Comparison of ENCODE assay signal across 22 mouse cellular contexts in the genomic region with DNA sequence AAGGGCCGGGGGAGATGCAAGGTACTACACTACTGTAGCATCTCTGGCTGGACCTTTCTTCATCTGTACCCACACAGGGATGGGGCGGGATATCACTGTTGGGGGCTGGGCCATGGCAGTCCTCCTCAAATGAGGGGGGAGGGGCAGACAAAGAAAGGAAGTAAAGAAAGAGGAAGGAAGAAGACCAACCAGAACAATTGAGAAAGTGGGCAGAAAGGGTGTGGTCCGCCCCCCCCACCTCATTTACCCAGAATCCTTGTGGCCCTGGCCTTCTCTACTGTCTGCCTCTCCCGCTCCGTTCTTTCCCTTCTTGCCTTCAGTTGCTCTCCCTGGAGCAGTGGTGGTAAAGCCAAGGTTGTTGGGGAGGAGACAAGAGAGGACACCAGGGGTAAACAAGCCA. TPM values are rescaled to one million over a fixed set of nuclear protein-coding genes. Genes with fewer than 3 reads are reported as not detected.
DNase-seq lines count a peak whose midpoint lies in the region; ATAC-seq and TF ChIP-seq lines count a peak whose summit lies in the region.
"Had no signal": no experiment of that assay in that cellular context is flagged by ENCODE, and none has a peak within 500 bp of the region (broad histone marks: within the 10 kb centered on the region; RNA-seq: fewer than 3 reads in every experiment).

No protein-coding gene starts in this region.

- H3K4me1 ChIP-seq in lung, postnatal 0 days (ENCODE audit: insufficient read depth, low read depth, low read length), result peaks cover 19% of the 10 kb centered on the region
- peaks cover 19 to 47% of the 10 kb centered on the region in 2 experiments for H3K4me1 ChIP-seq in CH12.LX (ENCODE audit: control insufficient read depth in 1 of 2, insufficient read depth in 2 of 2)
- peaks cover 57% of the 10 kb centered on the region for H3K4me1 ChIP-seq in bone marrow macrophage, adult 2 months (ENCODE audit: control insufficient read depth, insufficient read depth, low read length)
- H3K4me1 ChIP-seq in hindbrain, embryonic 13.5 days (replicated peaks), result peaks cover 57% of the 10 kb centered on the region

- TF ChIP-seq POLR2A in CH12.LX (IDR thresholded peaks at IDR 0.05; ENCODE audit: low read depth, low read length), result no peak
- no peak for TF ChIP-seq POLR2A in bone marrow macrophage, adult 2 months (IDR thresholded peaks at IDR 0.05; ENCODE audit: borderline replicate concordance, low read depth, low read length)

- H3K4me3 ChIP-seq in lung, postnatal 0 days (ENCODE audit: low read depth, low read length), result no peak overlapping the region
- H3K4me3 ChIP-seq in CH12.LX (replicated peaks in 1 of 3; ENCODE audit: low read depth in 2 of 3, low read length in 2 of 3, poor library complexity in 1 of 3), result no peak overlapping the region
- no peak overlapping the region for H3K4me3 ChIP-seq in bone marrow macrophage, adult 2 months (ENCODE audit: insufficient read depth, low read length)
- no peak overlapping the region for H3K4me3 ChIP-seq in hindbrain, embryonic 13.5 days
- H3K4me3 ChIP-seq: embryonic facial prominence, embryonic 12.5 days; kidney, embryonic 15.5 days; layer of hippocampus, adult 2 months; limb, embryonic 15.5 days; neural tube, embryonic 15.5 days had no signal

- H3K27ac ChIP-seq in lung, postnatal 0 days (ENCODE audit: low read length), result no peak overlapping the region
- H3K27ac ChIP-seq in CH12.LX (ENCODE audit: insufficient read depth, low read depth), result no peak overlapping the region
- H3K27ac ChIP-seq in bone marrow macrophage, adult 2 months (ENCODE audit: insufficient read depth, low read depth, low read length), result peak overlapping the region; percentile 36; the same call in 1 of the 2 replicates
- no peak overlapping the region for H3K27ac ChIP-seq in hindbrain, embryonic 13.5 days
- H3K27ac ChIP-seq: embryonic facial prominence, embryonic 12.5 days; kidney, embryonic 15.5 days; layer of hippocampus, adult 2 months; limb, embryonic 15.5 days; neural tube, embryonic 15.5 days had no signal

- TF ChIP-seq CTCF in lung, postnatal 0 days (IDR thresholded peaks at IDR 0.05), result no peak
- no peak for TF ChIP-seq CTCF in CH12.LX (conservative IDR thresholded peaks at IDR 0.05 in 1 of 2, IDR thresholded peaks at IDR 0.05 in 1 of 2; ENCODE audit: low read depth in 2 of 2, low read length in 2 of 2)
- TF ChIP-seq CTCF in bone marrow macrophage, adult 2 months (IDR thresholded peaks at IDR 0.05; ENCODE audit: low read depth, low read length), result no peak

- H3K9me3 ChIP-seq in lung, postnatal 0 days (ENCODE audit: low read length), result no peaks in the 10 kb centered on the region
- H3K9me3 ChIP-seq in CH12.LX (replicated peaks; ENCODE audit: low read length), result no peaks in the 10 kb centered on the region
- H3K9me3 ChIP-seq in hindbrain, embryonic 13.5 days, result no peaks in the 10 kb centered on the region
- H3K9me3 ChIP-seq: embryonic facial prominence, embryonic 12.5 days; kidney, embryonic 15.5 days; limb, embryonic 15.5 days; neural tube, embryonic 15.5 days had no signal

- H3K36me3 ChIP-seq in lung, postnatal 0 days (ENCODE audit: insufficient read depth, low read length), result no peaks in the 10 kb centered on the region
- H3K36me3 ChIP-seq in CH12.LX (replicated peaks in 1 of 2; ENCODE audit: control insufficient read depth in 1 of 2, insufficient read depth in 1 of 2, low read length in 1 of 2), result peaks cover 4 to 77% of the 10 kb centered on the region in 2 experiments
- no peaks in the 10 kb centered on the region for H3K36me3 ChIP-seq in hindbrain, embryonic 13.5 days
- H3K36me3 ChIP-seq: embryonic facial prominence, embryonic 12.5 days; kidney, embryonic 15.5 days; neural tube, embryonic 15.5 days had no signal

- no peak overlapping the region for H3K9ac ChIP-seq in lung, postnatal 0 days (replicated peaks; ENCODE audit: low read depth)
- no peak overlapping the region for H3K9ac ChIP-seq in CH12.LX (ENCODE audit: insufficient read depth, low read depth)
- no peak overlapping the region for H3K9ac ChIP-seq in hindbrain, embryonic 13.5 days
- H3K9ac ChIP-seq: embryonic facial prominence, embryonic 12.5 days; kidney, embryonic 15.5 days; limb, embryonic 15.5 days; neural tube, embryonic 15.5 days had no signal

- peak; percentile 35 for DNase-seq in lung, postnatal 0 days (ENCODE audit: low spot score)
- DNase-seq in lung, adult 18-20 months, result no peak
- peak; percentile 35 for DNase-seq in CH12.LX (ENCODE audit: extremely low read depth)
- no peak for DNase-seq in left cerebral cortex, adult 8-10 months (ENCODE audit: low spot score in 2 of 2)
- DNase-seq: adrenal gland, postnatal 36 days; cerebellum, postnatal 36 days; gastrocnemius, postnatal 14 days; heart, postnatal 4 days; lung, postnatal 10 days; right cerebral cortex, adult 18-20 months; thymus, adult 18-20 months had no signal

- no peak for ATAC-seq in lung, postnatal 0 days
- ATAC-seq in megakaryocyte progenitor cell, adult 5-6 weeks (replicated peaks; ENCODE audit: poor library complexity), result peak; percentile 60
- ATAC-seq in hindbrain, embryonic 13.5 days (ENCODE audit: low FRiP score), result no peak
- ATAC-seq: activated CD4-positive, CD25-positive, alpha-beta regulatory T cell, adult 4 months had no signal

- 76% methylated on average over 5 of the region's 5 CpGs for WGBS in lung, postnatal 0 days
- WGBS in hindbrain, embryonic 13.5 days, result 91% methylated on average over 5 of the region's 5 CpGs

- H3K4me2 ChIP-seq in lung, postnatal 0 days (replicated peaks; ENCODE audit: low read depth, low read length), result no peak overlapping the region
- H3K4me2 ChIP-seq in CH12.LX (ENCODE audit: insufficient read depth, low read depth, poor library complexity, severe bottlenecking), result no peak overlapping the region
- H3K4me2 ChIP-seq in hindbrain, embryonic 13.5 days, result no peak overlapping the region
- H3K4me2 ChIP-seq: embryonic facial prominence, embryonic 12.5 days; heart, embryonic 11.5 days; kidney, embryonic 15.5 days; limb, embryonic 15.5 days; neural tube, embryonic 15.5 days had no signal

- dilution Hi-C loops in CH12.LX (cut with MboI; ENCODE audit: extremely low pct_ligation_motif_present, extremely low pct_unique_long_range_greater_than_20kb, low sequenced_read_pairs), result no loop called here

- H3K79me2 ChIP-seq in CH12.LX (replicated peaks; ENCODE audit: control insufficient read depth, extremely low read depth, insufficient read depth, poor library complexity, severe bottlenecking), result peaks cover 10% of the 10 kb centered on the region

- in situ Hi-C loops in CH12.LX (cut with MboI; ENCODE audit: low pct_ligation_motif_present, low pct_unique_long_range_greater_than_20kb, low sequenced_read_pairs), result no loop called here

- no peak for TF ChIP-seq RAD21 in CH12.LX (IDR thresholded peaks at IDR 0.05; ENCODE audit: low read depth, low read length)

- H3K27me3 ChIP-seq in lung, postnatal 0 days (replicated peaks; ENCODE audit: insufficient read depth, low read length), result no peaks in the 10 kb centered on the region
- H3K27me3 ChIP-seq in CH12.LX (replicated peaks), result no peaks in the 10 kb centered on the region
- no peaks in the 10 kb centered on the region for H3K27me3 ChIP-seq in hindbrain, embryonic 13.5 days
- H3K27me3 ChIP-seq: embryonic facial prominence, embryonic 12.5 days; kidney, embryonic 15.5 days; limb, embryonic 15.5 days; neural tube, embryonic 15.5 days had no signal

- no peak for TF ChIP-seq EP300 in lung, postnatal 0 days (IDR thresholded peaks at IDR 0.05)
- TF ChIP-seq EP300 in CH12.LX (IDR thresholded peaks at IDR 0.05; ENCODE audit: low read length), result no peak

RNA-seq across cellular contexts. Expression of gene Cfap43, which starts 13.5 kb away (rescaled TPM):
- polyA plus RNA-seq in lung, postnatal 0 days (2015; fragmentation: Nextera tagmentation; extraction: Ambion mirVana), result 4.9 and 6.3 TPM in 2 replicates
- 2.9 and 3.2 TPM in 2 replicates for total RNA-seq in CH12.LX (2012; rRNA removed)
- total RNA-seq in CH12.LX (2014; rRNA removed), result 11.7 and 15.2 TPM in 2 replicates
- polyA plus RNA-seq in CH12.LX (2012; ENCODE audit: insufficient read length, low read depth), result 12.7 and 15.5 TPM in 2 replicates
- 0.25 TPM in 1 of 2 replicates, not detected in the other for polyA plus RNA-seq in bone marrow macrophage, adult 2 months (2012; ENCODE audit: insufficient read depth, insufficient read length, missing spikeins)
- not detected in 2 replicates for total RNA-seq in megakaryocyte progenitor cell, adult 5-6 weeks (2015)
- total RNA-seq in megakaryocyte progenitor cell, adult 5-6 weeks (2017), result not detected in 2 replicates
- 1.6 and 2.2 TPM in 2 replicates for polyA plus RNA-seq in hindbrain, embryonic 13.5 days (2015; fragmentation: Nextera tagmentation; extraction: Ambion mirVana)
- total RNA-seq in left cerebral cortex, adult 8-10 months (2022), result 1 to 10 TPM in 2 of 4 experiments, under 1 TPM in 2; 0.46 to 1.2 (median 0.99) TPM
- total RNA-seq: adrenal gland, postnatal 36 days; gastrocnemius, postnatal 14 days; heart, postnatal 4 days had no signal
- polyA plus RNA-seq: heart, embryonic 11.5 days had no signal

RNA-seq across cellular contexts. Expression of gene Itprip, which starts 13.5 kb away (rescaled TPM):
- 15.6 and 15.9 TPM in 2 replicates for polyA plus RNA-seq in lung, postnatal 0 days (2015; fragmentation: Nextera tagmentation; extraction: Ambion mirVana)
- total RNA-seq in CH12.LX (2012; rRNA removed), result 9.5 and 9.6 TPM in 2 replicates
- total RNA-seq in CH12.LX (2014; rRNA removed), result 10.9 and 11.8 TPM in 2 replicates
- 8.7 and 9.9 TPM in 2 replicates for polyA plus RNA-seq in CH12.LX (2012; ENCODE audit: insufficient read length, low read depth)
- 7.9 and 8.3 TPM in 2 replicates for polyA plus RNA-seq in bone marrow macrophage, adult 2 months (2012; ENCODE audit: insufficient read depth, insufficient read length, missing spikeins)
- total RNA-seq in megakaryocyte progenitor cell, adult 5-6 weeks (2015), result 10.2 and 13.1 TPM in 2 replicates
- 12.1 and 18.3 TPM in 2 replicates for total RNA-seq in megakaryocyte progenitor cell, adult 5-6 weeks (2017)
- polyA plus RNA-seq in hindbrain, embryonic 13.5 days (2015; fragmentation: Nextera tagmentation; extraction: Ambion mirVana), result 6.9 and 7.8 TPM in 2 replicates
- total RNA-seq in left cerebral cortex, adult 8-10 months (2022), result 1 to 10 TPM in 2 of 4 experiments, under 1 TPM in 2; 0.74 to 1.7 (median 1.2) TPM

RNA-seq across cellular contexts. Expression of gene Cfap58, which starts 31.9 kb away (rescaled TPM):
- 2.0 and 2.6 TPM in 2 replicates for polyA plus RNA-seq in lung, postnatal 0 days (2015; fragmentation: Nextera tagmentation; extraction: Ambion mirVana)
- 0.17 TPM in 1 of 2 replicates, not detected in the other for total RNA-seq in CH12.LX (2012; rRNA removed)
- total RNA-seq in CH12.LX (2014; rRNA removed), result 0.13 and 0.15 TPM in 2 replicates
- 0.27 and 0.33 TPM in 2 replicates for polyA plus RNA-seq in CH12.LX (2012; ENCODE audit: insufficient read length, low read depth)
- not detected in 2 replicates for polyA plus RNA-seq in bone marrow macrophage, adult 2 months (2012; ENCODE audit: insufficient read depth, insufficient read length, missing spikeins)
- not detected in 2 replicates for total RNA-seq in megakaryocyte progenitor cell, adult 5-6 weeks (2015)
- not detected in 2 replicates for total RNA-seq in megakaryocyte progenitor cell, adult 5-6 weeks (2017)
- 0.78 and 1.3 TPM in 2 replicates for polyA plus RNA-seq in hindbrain, embryonic 13.5 days (2015; fragmentation: Nextera tagmentation; extraction: Ambion mirVana)
- under 1 TPM; 0.15 to 0.39 (median 0.36) TPM for total RNA-seq in left cerebral cortex, adult 8-10 months (2022)
- total RNA-seq: gastrocnemius, postnatal 14 days had no signal
- polyA plus RNA-seq: embryonic facial prominence, embryonic 12.5 days; intestine, embryonic 14.5 days; kidney, embryonic 15.5 days; limb, embryonic 15.5 days had no signal

RNA-seq across cellular contexts. Expression of gene Gsto2, which starts 40.3 kb away (rescaled TPM):
- 2.1 TPM in 2 replicates for polyA plus RNA-seq in lung, postnatal 0 days (2015; fragmentation: Nextera tagmentation; extraction: Ambion mirVana)
- 0.38 and 1.4 TPM in 2 replicates for total RNA-seq in CH12.LX (2012; rRNA removed)
- 0.86 and 1.3 TPM in 2 replicates for total RNA-seq in CH12.LX (2014; rRNA removed)
- polyA plus RNA-seq in CH12.LX (2012; ENCODE audit: insufficient read length, low read depth), result 0.49 and 0.76 TPM in 2 replicates
- 0.71 and 0.97 TPM in 2 replicates for polyA plus RNA-seq in bone marrow macrophage, adult 2 months (2012; ENCODE audit: insufficient read depth, insufficient read length, missing spikeins)
- total RNA-seq in megakaryocyte progenitor cell, adult 5-6 weeks (2015), result not detected in 2 replicates
- 0.34 and 0.62 TPM in 2 replicates for total RNA-seq in megakaryocyte progenitor cell, adult 5-6 weeks (2017)
- polyA plus RNA-seq in hindbrain, embryonic 13.5 days (2015; fragmentation: Nextera tagmentation; extraction: Ambion mirVana), result 1.1 and 1.8 TPM in 2 replicates
- 1 to 10 TPM; 1.5 to 2.6 (median 2.2) TPM for total RNA-seq in left cerebral cortex, adult 8-10 months (2022)

RNA-seq across cellular contexts. Expression of gene Gsto1, which starts 50.8 kb away (rescaled TPM):
- 147 and 172 TPM in 2 replicates for polyA plus RNA-seq in lung, postnatal 0 days (2015; fragmentation: Nextera tagmentation; extraction: Ambion mirVana)
- total RNA-seq in CH12.LX (2012; rRNA removed) (80.0 and 86.5 TPM in 2 replicates), CH12.LX (2014; rRNA removed) (106 and 111 TPM in 2 replicates)
- 111 and 113 TPM in 2 replicates for polyA plus RNA-seq in CH12.LX (2012; ENCODE audit: insufficient read length, low read depth)
- polyA plus RNA-seq in bone marrow macrophage, adult 2 months (2012; ENCODE audit: insufficient read depth, insufficient read length, missing spikeins), result 137 and 156 TPM in 2 replicates
- total RNA-seq in megakaryocyte progenitor cell, adult 5-6 weeks (2015), result 413 and 417 TPM in 2 replicates
- 162 and 194 TPM in 2 replicates for total RNA-seq in megakaryocyte progenitor cell, adult 5-6 weeks (2017)
- polyA plus RNA-seq in hindbrain, embryonic 13.5 days (2015; fragmentation: Nextera tagmentation; extraction: Ambion mirVana), result 117 and 118 TPM in 2 replicates
- total RNA-seq in left cerebral cortex, adult 8-10 months (2022), result 10 to 100 TPM; 47.5 to 55.8 (median 51.4) TPM

Comparison
In these comparisons a context has a peak if more than half of its experiments do, and no peak if none do; other contexts are left out.
1. DNase-seq: peak in lung, postnatal 0 days (single experiment) and CH12.LX (single experiment); none in lung, adult 18-20 months (0 of 2) and left cerebral cortex, adult 8-10 months (0 of 2).